Mouse (Mus musculus) sigmoid colon, adult 10 weeks (tissue): ENCODE measurements around the gene Ctr9. TPM values are rescaled to one million over a fixed set of nuclear protein-coding genes. Genes with fewer than 3 reads are reported as not detected.

Experiments used
- polyA plus RNA-seq: library from polyadenylated mRNA; stranded (reverse); fragments of 350-450 nt; fragmentation: Illumina TruSeq; extraction: RNeasy Lipid Tissue Mini Kit (QIAGEN cat#74804); gene quantifications from one replicate; pipeline ENCODE4 v1.2.3, GENCODE M21; 2014; ENCODE audit warnings: low read depth, low replicate concordance

The Ctr9 gene
- 34.6 TPM for polyA plus RNA-seq

GRCm38 (mm10) chr7:111028281-111029045 lies at the start of gene Ctr9:
Ctr9 (plus strand) TSS chr7:111028951.

GRCm38 (mm10) chr7:110982053-110982705 lies 46.6 kb upstream of the Ctr9 start, which contains the start of gene Mrvi1:
Mrvi1 (minus strand) TSS chr7:110982461.

GRCm38 (mm10) chr7:111082822-111083732 lies 54.3 kb downstream of the Ctr9 start, which contains the start of gene Eif4g2:
Eif4g2 (minus strand) TSS chr7:111083030.

Other genes starting within 250 kb of the Ctr9 start
- 158 TPM for gene Rnf141, start 184.5 kb upstream of the Ctr9 start, polyA plus RNA-seq
- 49.1 TPM for gene Lyve1, start 165.7 kb upstream of the Ctr9 start, polyA plus RNA-seq
- 25.0 TPM for gene Mrvi1, start 46.5 kb upstream of the Ctr9 start, polyA plus RNA-seq
- gene Eif4g2, start 54.1 kb downstream of the Ctr9 start, polyA plus RNA-seq = 2,635 TPM